Mouse (Mus musculus) cerebellum, adult 11-12 months (tissue): ENCODE results near the gene Cacna1c.

Source experiments
- DNase-seq: peaks from one replicate; pipeline ENCODE4 v3.0.0; 2022

The Cacna1c gene

GRCm38 (mm10) chr6:118952377-118952776 is 243.8 kb downstream of the Cacna1c start:
- DNase-seq, result no peak

- DNase-seq, result no peak
These were observed 246.0 kb downstream of the Cacna1c start for GRCm38 (mm10) chr6:118950190-118950589.

DNA sequence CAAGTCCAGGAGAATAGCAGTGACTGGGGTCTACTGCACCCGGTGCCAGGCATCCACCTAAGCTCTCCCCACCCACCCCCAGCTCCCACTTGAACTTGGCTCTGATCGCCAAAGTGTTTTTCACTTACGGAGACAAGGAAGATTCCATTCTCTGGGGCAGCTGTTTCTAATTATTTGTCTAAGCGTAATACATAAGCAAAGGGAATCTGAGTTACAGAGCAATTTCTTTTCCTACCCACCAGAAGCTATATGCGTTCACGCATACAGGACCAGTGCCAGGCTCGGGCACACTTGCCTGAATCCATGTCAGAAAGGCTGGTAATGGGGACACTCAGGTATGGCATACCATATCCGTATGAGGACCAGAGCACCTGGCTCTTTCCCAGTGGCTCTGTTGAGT is 248.9 kb downstream of the Cacna1c start:
- no peak for DNase-seq

DNA sequence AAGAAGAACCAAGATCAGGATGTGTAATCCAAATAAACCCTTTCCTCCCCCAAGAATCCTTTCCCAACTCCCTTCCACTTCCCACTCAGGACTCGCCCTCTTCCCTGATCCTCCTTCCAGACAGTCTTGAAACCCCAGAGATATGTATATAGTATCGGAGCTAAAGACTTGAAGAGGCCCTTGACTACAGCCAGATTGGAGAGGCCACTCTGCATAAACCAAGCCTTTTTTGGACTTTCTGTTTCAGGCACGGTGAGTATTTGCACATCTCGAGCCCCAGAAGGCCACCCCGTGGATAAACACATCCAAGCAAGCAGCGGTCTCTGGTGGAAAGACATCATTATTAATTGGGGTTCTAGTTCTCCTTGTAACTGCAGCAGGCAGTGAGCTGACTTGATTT is 249.6 kb downstream of the Cacna1c start:
- DNase-seq, result no peak

DNA sequence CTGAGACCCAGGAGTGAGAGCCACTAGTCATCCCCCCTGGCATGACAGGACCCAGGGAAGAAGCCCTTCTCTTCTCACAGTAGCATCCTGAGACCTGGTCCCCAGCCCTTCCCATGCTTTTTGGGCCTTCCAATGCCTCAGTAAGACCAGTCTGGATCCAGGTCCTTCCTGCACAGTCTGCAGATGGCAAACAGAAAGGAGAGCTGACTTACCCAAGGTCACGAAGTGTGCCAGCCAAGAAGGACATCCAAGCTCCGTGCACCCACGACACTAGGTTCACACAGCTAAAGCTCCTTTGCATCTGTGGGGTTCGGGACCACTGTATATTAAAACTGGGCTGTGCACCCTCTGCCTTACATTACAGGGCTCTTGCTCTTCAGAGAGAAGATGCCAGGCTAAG is 252.1 kb downstream of the Cacna1c start:
- DNase-seq, result no peak

DNA sequence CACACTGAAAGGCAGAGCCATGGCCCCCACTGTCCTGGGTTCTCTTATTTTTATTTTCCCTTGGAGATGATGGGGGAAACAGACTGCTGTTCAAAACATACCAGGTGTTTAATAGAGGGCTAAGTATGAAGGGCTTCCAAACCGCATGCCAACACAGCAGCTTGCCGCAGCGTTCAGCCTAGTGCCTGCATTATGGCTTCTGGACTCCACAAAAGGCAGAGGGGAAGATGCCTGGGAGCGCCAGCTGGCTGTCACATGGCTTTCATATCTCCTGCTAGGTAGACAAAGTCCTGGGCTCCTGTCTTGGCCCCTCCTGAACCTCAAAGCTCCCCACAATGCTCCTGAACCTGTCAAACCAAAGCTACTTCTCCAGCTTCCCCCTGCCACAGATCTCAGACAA is 254.4 kb downstream of the Cacna1c start:
- DNase-seq, result no peak

- DNase-seq, result no peak
These were observed 255.2 kb downstream of the Cacna1c start for GRCm38 (mm10) chr6:118941036-118941435.

- DNase-seq, result no peak
These were observed 256.6 kb downstream of the Cacna1c start for GRCm38 (mm10) chr6:118939626-118940025.

DNA sequence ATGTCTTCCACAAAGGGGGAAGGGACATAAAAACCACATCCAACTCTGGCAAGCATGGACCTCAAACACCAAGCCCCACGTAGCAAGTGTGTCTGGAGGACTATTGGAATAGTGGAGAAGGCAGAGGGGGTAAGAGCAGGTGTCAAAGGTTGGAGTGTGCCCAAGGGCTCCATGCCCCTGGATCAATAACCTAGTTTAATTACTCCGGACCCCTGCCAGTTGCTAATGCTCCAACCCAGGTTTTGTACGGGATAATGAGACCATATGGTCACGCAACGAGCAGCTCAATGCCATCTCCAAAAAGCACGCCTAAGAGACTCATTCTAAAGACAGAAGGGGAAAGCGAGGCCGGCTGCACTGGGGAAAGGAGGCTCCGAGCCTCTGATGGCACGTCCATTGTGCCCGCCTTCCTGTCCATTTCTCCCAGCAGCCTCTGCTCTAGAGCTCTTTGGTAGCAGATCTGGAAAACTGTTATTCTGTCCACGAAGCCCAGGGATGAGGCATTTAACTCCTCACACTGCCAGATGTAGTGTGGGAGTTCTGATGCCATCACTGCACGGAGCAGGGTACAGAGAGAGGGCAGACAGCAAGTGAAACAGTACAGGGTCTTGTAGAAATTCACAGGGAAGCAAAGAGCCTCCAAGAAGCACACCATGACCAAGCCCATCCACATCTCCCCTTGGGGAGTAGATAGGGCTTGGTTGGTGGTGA is 257.7 kb downstream of the Cacna1c start:
- no peak for DNase-seq

DNA sequence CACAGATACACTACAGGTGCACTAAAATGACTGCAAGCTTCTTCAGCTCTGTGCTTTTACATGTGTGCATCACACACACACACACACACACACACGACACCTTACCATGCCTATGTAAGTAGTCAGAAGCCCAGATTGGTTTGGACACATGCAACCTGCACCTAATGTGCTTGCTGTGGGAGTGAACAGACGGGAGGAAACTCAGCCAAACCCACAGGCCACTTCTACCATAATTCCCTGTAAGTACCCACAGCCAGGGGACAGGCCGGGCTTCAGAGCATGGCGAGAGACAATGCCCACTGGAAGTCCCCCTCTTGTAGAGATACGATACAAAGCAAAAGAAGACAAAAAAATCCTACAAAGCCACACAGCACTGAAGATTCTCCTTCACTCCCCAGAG is 258.7 kb downstream of the Cacna1c start:
- peak; percentile 77 for DNase-seq

DNA sequence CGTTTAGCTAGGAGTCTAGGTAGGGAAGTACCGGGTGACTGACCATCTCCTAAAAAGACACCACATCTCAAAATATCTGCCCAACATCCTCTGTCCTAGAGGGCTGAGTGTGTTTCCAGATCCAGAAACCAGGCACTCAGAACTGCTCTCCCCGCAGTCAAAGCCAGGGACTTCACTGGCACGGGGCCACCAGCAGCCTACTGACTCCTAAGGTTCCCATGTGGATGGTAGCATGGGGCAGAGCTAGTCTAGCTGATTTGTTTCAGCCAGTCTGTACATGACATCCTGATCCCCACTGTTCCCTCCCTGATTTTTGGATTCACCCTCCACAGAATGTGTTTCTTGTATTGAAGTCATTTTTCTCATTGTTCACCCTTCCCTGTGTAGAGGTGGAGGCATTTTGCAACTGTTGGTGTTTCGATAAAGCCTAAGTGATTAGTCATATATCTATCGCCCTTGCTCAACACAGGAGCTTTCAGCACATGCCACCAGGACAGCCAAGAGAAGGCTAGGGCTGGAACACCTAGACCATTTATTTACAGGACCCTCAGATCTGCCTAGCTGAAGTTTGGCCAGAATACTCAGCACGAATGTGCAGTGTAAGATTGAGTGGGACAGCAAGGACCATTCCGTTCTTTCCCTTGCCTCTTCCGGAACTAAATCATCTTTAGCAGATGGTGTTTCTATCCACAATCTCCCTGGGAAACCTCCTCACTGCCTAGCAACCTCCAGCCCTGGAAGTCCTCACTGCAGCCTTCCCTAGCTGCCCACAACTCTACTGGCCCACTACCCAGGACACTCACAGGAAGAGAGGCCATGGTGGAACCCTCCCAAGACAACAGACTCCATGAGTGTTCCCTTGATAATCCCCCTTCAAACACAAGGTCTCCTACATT is 260.4 kb downstream of the Cacna1c start:
- DNase-seq, result peak; percentile 71

- no peak for DNase-seq
These were observed 261.8 kb downstream of the Cacna1c start for GRCm38 (mm10) chr6:118934243-118934902.

DNA sequence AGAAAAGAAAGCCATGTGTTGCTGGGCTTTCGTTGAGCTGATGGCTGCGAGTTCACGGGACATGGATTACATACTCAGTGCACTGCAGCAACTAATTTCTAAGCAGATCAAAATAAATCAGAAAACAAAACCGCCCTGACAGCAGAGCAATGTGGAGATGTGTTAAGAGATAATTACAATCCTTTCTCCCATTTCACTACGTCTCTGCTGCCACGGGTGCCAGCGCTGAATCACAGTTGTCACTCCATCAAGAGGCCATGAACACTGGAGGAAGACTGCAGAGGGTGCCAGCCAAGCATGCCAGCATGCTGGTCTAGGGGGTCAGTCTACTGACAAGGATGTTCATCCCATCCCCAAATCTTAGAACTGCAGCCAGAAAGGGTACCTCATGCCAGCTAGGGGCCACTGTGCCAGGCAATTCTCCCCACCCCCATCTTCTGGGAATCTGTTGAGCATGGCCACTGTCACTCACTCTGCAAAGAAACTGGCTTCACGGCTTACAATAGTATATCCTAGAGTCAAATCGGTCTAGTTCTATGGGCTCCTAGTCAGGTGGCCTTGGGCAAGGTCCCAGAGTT is 263.1 kb downstream of the Cacna1c start:
- DNase-seq, result no peak

DNA sequence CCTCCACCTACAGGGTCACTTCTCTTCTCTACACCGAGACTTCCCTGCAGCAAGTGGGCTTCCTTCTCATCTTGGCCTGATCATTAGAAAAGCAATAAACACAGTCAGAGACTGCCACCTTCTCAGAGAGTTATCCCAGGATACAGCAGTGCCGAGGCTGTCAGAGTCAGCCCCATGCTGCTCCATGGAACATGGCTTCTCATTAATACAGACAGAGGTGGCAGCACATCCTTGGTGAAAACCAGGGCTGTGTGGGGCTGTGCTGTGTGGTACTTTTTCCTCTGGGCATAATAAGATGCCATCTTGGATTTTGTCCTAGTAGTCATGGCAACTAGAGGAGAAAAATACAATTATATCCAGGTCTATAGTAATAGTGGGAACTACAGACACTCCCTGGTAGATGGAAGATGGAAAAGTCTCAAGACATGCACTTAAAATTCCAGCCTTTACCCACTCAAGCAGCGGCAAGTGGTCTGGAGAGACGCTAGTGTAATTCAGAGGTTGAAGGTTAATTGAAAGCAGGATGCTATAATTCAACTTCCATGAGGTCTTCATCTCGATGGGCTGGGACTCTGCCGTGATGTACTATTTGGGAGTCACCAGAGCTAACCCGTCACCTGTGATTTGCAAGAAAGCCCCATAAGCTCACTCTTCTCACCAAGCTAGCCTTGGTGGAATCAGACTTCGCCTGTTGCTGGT is 264.1 kb downstream of the Cacna1c start:
- DNase-seq, result no peak

- DNase-seq, result no peak
These were observed 269.5 kb downstream of the Cacna1c start for GRCm38 (mm10) chr6:118926669-118927068.

DNA sequence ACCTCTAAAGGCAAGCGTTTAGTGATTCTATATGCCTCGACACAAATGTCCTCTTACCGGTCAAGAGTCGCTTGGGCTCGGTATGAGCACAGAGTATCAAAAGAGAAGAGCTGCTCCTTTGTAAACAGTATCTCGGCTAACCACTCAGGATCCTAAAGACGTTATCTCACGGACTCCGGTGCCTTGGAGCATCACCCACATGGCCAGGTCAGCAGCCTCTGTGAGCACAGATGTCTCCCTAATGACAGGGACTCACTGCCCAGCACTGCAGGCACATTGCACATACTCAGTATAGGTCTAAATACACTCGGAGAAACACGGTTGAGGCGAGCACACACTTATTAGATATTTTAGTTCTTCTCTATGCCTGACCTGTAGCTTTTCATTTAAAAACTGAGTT is 271.8 kb downstream of the Cacna1c start:
- DNase-seq, result peak; percentile 60

DNA sequence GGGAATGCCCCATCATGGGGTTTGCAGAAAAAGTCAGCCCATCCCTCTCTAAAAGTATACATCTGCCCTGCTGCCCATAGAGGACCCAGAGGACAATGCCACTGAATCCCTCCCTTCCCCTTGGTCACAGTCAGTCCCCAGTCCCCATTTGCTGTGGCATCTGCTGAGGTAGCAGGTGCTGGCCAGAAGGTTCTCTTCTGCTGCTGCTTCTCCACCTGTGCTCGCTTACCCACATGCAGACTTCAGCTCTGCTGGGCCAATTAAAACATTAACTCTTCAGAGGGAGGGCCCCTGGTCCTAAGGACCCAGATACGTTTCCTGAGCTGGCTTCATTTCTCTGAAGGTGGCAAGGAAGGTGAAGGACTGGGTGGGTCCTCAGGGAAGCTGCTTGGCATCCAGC is 272.3 kb downstream of the Cacna1c start:
- DNase-seq, result peak; percentile 89

GRCm38 (mm10) chr6:118923212-118923577 is 273.0 kb downstream of the Cacna1c start:
- no peak for DNase-seq

- DNase-seq, result peak; percentile 82
These were observed 273.6 kb downstream of the Cacna1c start for GRCm38 (mm10) chr6:118922328-118923211.

DNA sequence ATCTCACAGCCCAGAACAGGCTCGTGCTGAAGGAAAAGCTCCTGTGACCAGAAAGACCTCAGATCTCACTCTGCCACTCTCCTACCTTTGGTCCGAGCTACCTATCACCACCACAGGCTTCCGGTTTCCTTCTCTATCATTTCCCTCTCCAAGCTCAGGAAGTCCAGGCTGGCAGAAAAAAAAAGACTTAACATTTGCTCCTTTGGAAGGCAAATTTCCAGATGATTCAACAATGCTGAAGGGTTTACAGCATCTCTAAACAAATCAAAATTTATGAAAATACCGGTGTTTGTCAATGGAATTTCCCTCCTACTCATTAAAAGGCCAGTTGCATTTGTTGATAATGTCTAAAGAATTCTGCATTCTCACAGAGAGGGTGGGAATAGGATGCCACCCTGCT is 288.0 kb downstream of the Cacna1c start:
- DNase-seq, result no peak

DNA sequence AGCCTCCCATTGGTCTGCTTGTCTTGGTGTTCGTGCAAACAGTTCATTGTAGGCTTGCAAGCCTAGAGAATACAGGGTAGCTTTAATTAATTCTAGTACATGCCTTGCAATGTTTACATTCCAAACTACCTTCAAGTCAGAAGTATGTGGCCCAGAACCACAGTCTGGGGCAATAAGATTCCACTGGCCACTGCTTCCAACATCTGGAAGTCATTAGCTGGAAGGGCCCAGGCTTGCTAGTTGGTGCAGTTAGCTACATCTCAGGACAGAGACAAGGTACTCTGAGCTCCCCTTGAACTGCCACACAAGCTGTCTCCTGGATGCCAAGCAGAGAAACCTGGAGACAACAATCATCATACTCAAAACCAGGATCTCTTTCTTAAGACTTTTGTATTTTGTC is 288.5 kb downstream of the Cacna1c start:
- DNase-seq, result no peak

GRCm38 (mm10) chr6:118906878-118907277 is 289.3 kb downstream of the Cacna1c start:
- DNase-seq, result no peak
